Mouse (Mus musculus) gastrocnemius, postnatal 14 days (tissue): Measurements from ENCODE around the gene Aip. TPM values are rescaled to one million over a fixed set of nuclear protein-coding genes. Genes with fewer than 3 reads are reported as not detected.
A peak's percentile ranks its signal among the peaks of the same experiment; 100 is the strongest.

Source experiments
- DNase-seq: peaks from one replicate; pipeline ENCODE4 v3.0.0; 2021; ENCODE audit warnings: mixed read lengths
- intact Hi-C: fragments of 180-260 bp; cut with DNase I; formaldehyde crosslinking; loops from one replicate; pipeline ENCODE4 v1.15.1; 2025; ENCODE audit warnings: low total_unique reads
- long read RNA-seq, 2 experiments: library from polyadenylated mRNA; stranded (forward); transcript quantifications; one replicate each; pipeline ENCODE4 v2.0.0; 2021
- total RNA-seq, 2 experiments: library from RNA; stranded (reverse); gene quantifications; 2 replicates each; pipeline ENCODE4 v1.2.3; 2021

Aip gene
- 10 to 100 TPM; 51.4 to 57.9 TPM for total RNA-seq
- long read RNA-seq, experiment 1, transcript Aip-201 (6 exons, 1,261 nt), result major isoform, 40 of 64 reads
- long read RNA-seq, experiment 1, transcript Aip-202 (7 exons, 1,378 nt), result minor isoform, 16 of 64 reads
- long read RNA-seq, experiment 1, partial matches to known transcripts, result 4 of 64 reads
- long read RNA-seq, experiment 1, other reads (novel, unspliced or antisense), result 4 of 64 reads
- long read RNA-seq, experiment 2, transcript Aip-201 (6 exons, 1,261 nt), result major isoform, 42 of 53 reads
- long read RNA-seq, experiment 2, transcript Aip-202 (7 exons, 1,378 nt), result minor isoform, 7 of 53 reads
- long read RNA-seq, experiment 2, partial matches to known transcripts, result 2 of 53 reads
- long read RNA-seq, experiment 2, other reads (novel, unspliced or antisense), result 2 of 53 reads

DNA sequence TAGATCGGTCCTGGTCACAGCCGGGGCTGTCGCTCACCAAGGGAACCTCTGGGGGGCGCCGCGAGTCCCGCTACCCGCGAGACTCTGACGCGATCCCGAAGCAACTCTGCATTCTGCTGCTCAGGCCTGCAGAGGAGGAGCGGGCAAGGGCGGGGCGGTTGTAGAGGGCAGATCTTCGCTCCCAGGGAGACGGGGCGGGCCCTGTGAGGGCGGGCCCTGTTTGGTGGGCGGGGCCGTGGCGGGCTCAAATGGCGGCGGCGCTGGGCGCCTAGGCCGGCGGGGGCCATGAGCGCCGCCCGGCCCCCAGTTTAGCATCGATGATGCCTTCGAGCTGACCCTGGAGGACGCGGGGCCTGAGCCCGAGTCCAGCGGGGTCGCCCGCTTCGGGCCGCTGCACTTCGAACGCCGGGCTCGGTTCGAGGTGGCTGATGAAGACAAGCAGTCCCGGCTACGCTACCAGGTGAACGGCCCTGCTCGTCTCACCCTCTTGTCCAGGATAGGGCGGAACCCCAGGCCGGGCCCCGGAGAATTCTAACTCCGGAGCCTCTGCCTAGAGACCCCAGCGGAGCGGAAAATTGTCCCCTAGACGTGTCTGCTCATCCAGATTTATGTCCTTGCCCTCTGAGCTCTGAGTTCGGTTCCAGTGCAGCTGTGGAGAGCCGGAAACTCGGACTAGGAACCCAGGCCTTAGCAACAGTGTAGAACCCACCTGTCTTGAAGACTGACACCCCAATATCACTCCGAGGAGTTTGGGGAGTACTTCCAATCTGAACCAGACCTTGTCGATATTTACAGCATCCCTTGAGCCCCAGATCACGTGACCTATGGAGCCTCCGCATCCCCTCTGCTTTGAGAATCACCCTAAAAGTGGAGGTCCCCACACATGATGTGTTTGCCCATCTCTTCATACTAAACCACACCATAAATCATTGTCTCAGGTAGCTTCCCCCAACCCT lies at the start of gene Aip:
Gene Aip (minus strand): TSS at position 118 of the 956 bp plus-strand sequence.
- DNase-seq, result peak; percentile 99
- intact Hi-C loops, result no loop called here

DNA sequence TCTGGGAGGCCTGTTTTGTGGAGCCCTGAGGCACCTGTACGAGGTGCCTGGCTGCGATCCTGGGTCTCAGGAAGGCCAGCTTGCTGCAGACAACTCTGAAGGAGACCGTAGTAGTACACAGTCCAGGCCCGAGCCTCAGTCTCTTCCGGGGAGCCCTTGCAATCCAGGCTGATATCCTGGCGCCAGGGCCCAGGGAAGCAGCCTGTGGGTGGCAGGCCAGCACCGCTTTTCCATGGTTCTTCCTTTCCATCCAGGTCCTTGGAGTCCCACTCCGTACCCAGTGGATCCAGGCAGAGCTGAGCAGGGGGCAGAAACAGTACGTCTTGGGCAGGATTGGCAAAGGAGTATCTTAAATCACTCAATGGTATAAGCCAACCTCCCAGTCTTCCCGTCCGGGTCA lies 47.3 kb upstream of the Aip start:
- intact Hi-C loops, result no loop called here
- DNase-seq, result no peak

DNA sequence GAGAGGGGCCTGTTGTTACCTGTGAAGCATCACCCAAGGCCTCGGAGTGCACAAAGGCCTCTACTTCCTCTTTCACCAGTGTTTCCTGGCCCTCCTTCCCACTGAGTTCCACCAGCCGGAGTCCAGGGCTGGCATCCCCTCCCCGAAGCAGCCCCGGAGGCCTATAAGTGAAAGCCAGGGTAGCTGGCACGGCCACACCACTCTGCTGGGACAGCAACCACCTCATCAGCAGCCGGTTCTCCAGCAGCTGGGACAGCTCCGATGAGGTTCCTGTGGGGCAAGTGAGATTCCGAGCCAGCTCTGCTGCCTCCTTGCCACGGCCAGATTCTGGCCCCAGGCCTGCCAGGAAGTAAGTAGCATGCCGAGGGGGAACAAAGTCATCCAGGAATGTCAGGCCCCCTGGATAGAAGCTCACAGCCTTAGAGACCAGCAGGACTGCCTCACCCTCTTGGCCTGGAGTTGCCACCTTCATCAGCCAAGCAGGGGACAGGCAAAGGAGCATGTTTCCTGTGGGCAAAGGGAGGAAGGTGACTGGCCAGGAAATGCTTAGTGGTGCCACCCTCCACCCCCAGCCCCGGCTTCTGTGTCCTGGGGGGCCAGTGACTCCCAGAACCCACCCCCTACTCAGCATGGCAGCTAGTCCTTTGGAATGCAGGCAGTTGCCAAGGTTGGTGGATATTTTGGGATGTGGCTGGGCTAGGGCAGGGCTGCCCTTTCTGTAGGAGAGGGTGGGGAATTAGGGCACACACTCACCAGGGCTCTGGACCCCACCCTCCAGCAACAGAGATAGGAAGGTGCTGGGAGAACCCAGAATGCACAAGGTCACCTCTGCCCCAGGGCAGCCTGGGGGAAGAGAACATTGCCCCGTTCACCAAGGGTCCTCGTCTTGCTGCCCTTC lies 46.0 kb upstream of the Aip start:
- peak; percentile 71 for DNase-seq
- intact Hi-C loops, result no loop called here

- intact Hi-C loops, result no loop called here
- DNase-seq, result no peak
Observed at GRCm38 (mm10) chr19:4170723-4171392, 45.2 kb upstream of the Aip start.

DNA sequence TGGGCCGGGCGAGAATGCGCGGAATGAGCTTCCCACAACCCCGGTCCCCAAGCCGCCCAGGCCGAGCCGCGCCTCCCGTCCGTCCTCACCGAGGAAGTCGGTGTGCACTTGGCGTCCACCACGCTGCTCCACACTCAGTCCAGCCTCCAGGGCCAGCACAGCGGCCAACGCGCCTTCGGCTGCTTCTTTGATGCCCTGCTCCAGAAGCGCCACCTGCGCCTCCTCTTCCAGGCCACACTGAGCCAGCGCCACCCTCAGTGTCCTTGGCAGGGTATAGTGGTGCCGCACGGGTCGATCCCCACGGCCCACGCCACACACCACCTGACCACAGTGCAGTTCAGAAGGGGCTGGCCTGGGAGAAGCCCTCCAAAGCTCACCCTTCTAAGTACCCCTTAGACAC lies 44.2 kb upstream of the Aip start:
- intact Hi-C loops, result no loop called here
- DNase-seq, result no peak

DNA sequence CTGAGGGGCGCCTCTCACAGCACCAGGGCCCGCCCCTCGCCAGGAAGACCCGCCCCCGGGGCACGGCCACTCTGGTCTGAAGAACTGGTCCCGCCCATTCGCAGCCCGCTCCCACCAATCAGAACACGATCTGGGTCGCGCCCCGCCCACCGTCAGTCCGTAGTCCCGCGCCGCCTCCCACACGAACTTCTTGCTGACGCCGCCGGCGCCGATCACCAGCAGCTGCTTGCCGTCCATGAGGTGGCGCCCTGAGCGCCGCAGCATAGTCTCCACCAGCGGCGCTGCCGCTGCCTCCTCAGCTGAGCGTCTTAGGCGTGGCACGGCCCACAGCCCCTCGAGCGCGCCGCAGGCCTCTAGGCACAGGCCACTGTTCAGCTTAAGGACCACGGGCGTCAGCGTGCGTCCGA lies 43.7 kb upstream of the Aip start:
- intact Hi-C loops, result no loop called here
- DNase-seq, result peak; percentile 99

DNA sequence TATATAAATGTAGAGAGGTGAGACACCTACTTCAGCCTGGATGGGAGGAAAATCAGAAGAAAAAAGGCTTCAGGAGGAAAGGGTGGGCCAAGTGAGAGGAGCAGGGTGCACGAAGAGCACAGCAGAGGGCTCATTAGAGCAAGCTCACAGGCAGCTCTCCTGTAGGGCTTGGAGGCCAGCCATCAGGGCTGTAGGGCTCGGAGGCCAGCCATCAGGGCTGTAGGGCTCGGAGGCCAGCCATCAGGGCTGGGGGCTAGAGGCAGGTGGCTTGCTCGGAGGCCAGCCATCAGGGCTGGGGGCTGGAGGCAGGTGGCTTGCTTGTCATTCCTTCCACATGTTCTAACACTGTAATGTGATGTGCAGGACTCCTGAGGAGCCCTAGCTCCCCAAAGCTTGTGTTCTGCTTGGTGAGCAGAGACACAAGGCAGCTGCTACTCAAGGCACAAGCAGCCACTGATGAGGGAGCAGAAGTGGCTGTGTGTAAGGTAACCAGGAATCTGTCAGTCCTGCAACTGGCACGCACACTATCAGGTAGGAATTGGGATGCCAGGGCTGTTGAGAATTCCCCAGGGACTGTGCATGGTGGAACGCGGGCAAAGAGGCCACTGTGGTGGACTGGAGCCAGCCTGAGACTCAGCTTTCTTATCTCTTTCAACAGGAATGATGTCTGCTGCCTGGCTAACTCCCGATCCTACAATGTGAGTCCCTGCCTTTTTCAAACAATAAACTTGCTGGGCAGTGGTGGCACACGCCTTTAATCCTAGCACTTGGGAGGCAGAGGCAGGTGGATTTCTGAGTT lies 41.2 kb upstream of the Aip start:
- intact Hi-C loops, result no loop called here
- DNase-seq, result no peak

DNA sequence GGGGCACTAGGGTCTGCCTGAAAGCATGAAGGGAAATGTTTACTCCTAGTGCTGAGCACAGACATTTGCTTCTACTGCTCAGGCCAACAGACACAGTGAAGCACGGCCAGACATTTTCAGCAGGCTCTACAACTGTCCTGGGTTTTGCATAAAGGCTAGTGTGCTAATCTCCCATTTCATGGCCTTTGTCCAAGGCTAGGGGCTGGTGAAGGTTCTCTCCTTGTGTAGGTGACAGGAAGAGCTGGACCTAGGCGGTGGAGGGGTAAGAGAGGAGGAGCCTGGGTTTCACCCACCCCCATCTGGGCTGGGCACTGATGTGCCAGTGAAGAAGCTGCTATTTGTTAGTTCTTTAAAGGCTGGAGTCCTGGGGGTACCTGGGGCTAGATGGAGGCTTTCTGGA lies 39.1 kb upstream of the Aip start:
- intact Hi-C loops, result no loop called here
- no peak for DNase-seq

GRCm38 (mm10) chr19:4164100-4164499 lies 38.4 kb upstream of the Aip start:
- intact Hi-C loops, result no loop called here
- no peak for DNase-seq

- intact Hi-C loops, result no loop called here
Observed at GRCm38 (mm10) chr19:4163543-4163887, 37.9 kb upstream of the Aip start.

DNA sequence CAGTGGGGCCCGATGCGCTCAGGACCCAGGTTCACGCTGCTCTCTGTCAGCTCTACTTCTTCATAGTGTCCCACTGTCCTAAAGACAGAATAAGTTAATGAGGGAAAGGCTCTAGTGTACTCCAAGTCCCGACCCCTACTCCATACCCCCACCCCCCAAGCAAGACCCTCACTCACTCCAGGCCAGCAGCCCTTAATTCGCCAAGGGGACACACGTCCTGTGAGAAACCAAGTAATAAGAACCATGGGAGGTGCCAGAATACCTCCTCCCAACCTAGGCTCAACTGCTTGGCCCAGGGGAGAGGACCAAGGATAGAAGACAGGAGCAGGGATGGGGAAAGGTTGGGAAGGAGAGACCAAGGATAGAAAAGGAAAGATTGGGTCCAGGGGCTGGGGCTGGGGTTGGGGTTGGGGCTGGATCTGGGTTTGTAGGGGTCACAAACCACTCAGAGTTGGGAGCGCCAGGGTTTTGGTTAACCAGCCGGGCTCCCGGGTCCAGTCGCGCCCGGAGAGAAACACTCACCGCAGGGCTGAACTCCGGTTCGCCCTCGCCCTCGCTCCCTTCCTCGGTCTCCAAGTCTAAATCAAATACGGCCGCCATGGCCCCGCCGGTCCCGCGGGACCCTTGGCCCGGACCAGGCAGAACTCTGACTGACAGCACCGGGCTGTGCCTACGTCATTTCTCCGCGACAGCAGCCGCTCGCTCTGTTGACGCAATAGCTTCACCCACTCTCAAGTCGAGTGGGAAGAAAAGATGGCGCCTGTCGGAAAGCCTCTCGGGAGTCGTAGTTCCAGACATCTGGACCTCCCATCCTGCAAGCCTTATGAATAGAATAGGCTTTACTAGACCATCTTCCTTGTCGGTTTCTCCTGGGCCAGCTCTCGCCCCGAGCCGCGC lies 37.2 kb upstream of the Aip start, which contains the start of gene Rps6kb2:
Gene Rps6kb2 (minus strand): TSS at position 709 of the 897 bp plus-strand sequence.
- DNase-seq, result peak; percentile 95
- intact Hi-C loops, result no loop called here

More at GRCm38 (mm10) chr19:4163543-4163887, 37.9 kb upstream of the Aip start:
- DNase-seq, result no peak

GRCm38 (mm10) chr19:4159049-4159448 lies 33.4 kb upstream of the Aip start:
- intact Hi-C loops, result no loop called here
- DNase-seq, result no peak

DNA sequence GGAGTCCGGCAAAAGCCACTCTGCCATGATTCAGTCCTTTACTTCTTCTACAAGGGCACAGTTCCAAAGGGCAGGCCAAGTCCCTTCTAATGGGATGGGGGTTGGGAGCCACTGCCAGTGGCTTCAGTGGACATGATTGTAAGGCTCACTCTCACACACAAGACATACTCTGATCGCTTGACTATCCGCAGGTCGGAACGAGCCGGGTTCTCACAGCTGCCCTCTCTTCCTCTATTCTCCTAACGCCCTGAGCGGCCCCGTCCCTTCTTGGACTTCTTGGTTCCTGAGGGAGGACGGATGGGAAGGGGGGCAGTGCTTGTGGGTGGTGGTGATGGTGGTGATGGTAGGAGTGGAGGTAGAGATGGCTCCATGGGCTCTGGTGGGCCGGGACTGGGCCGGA lies 31.1 kb upstream of the Aip start:
- DNase-seq, result no peak
- intact Hi-C loops, result no loop called here

GRCm38 (mm10) chr19:4156073-4156579 lies 30.5 kb upstream of the Aip start:
- intact Hi-C loops, result no loop called here
- DNase-seq, result no peak

- no peak for DNase-seq
- intact Hi-C loops, result no loop called here
Observed at GRCm38 (mm10) chr19:4155223-4156072, 29.8 kb upstream of the Aip start.
